Mouse (Mus musculus) MEL (cell line): ENCODE results near the gene Sos1. TPM values are rescaled to one million over a fixed set of nuclear protein-coding genes. Genes with fewer than 3 reads are reported as not detected.

ENCODE experiments used
- DNase-seq: peaks from one replicate; pipeline ENCODE4 v3.0.0; 2011; ENCODE audit warnings: low read depth, low spot score
- H3K27ac ChIP-seq: 2 replicates; pipeline ENCODE4 v1.5.1; 2012; ENCODE audit warnings: low read depth, mild to moderate bottlenecking, control low read depth, low read length, moderate library complexity; ENCODE audit not compliant: control insufficient read depth
- H3K27me3 ChIP-seq, 2 experiments: fragments of 150-350 bp in 1 of 2; sonication (generic) in 1 of 2; 2 replicates each; pipeline ENCODE4 v1.6.1; 2012; ENCODE audit warnings: low read length in 2 of 2, mild to moderate bottlenecking in 2 of 2, improper control_type of control experiment in 1 of 2, moderate library complexity in 1 of 2; ENCODE audit not compliant: insufficient read depth in 2 of 2, control insufficient read depth in 1 of 2
- H3K36me3 ChIP-seq, 2 experiments: 2 replicates each; pipeline ENCODE4 v1.6.1; 2012 to 2014; ENCODE audit warnings: low read length in 2 of 2, improper control_type of control experiment in 1 of 2, inconsistent platforms in 1 of 2, mild to moderate bottlenecking in 1 of 2; ENCODE audit not compliant: insufficient read depth in 2 of 2, control insufficient read depth in 1 of 2
- H3K4me1 ChIP-seq, 2 experiments: fragments of 150-350 bp in 1 of 2; sonication (generic) in 1 of 2; 2 replicates each; pipeline ENCODE4 v1.6.1; 2012; ENCODE audit warnings: low read length in 2 of 2, improper control_type of control experiment in 1 of 2, mild to moderate bottlenecking in 1 of 2; ENCODE audit not compliant: insufficient read depth in 2 of 2, control insufficient read depth in 1 of 2
- H3K4me3 ChIP-seq, 2 experiments: fragments of 150-350 bp in 1 of 2; sonication (generic) in 1 of 2; 2 replicates each; pipeline ENCODE4 v1.5.1; 2012; ENCODE audit warnings: low read depth in 2 of 2, low read length in 2 of 2, mild to moderate bottlenecking in 2 of 2, moderate library complexity in 2 of 2, control low read depth in 1 of 2, improper control_type of control experiment in 1 of 2; ENCODE audit not compliant: control insufficient read depth in 1 of 2, insufficient read depth in 1 of 2
- H3K79me2 ChIP-seq: 2 replicates; pipeline ENCODE4 v1.6.1; 2012; ENCODE audit warnings: mild to moderate bottlenecking, low read length, moderate library complexity; ENCODE audit not compliant: control insufficient read depth, poor library complexity, insufficient read depth
- H3K9ac ChIP-seq: 2 replicates; pipeline ENCODE4 v1.6.1; 2012; ENCODE audit warnings: low read depth, mild to moderate bottlenecking, control low read depth, low read length, moderate library complexity; ENCODE audit not compliant: control insufficient read depth, poor library complexity, severe bottlenecking
- H3K9me3 ChIP-seq: fragments of 150-350 bp; sonication (generic); replicated peaks from 2 replicates; pipeline ENCODE4 v1.6.1; 2012; ENCODE audit warnings: mild to moderate bottlenecking, low read length, improper control_type of control experiment, moderate library complexity; ENCODE audit not compliant: insufficient read depth
- BHLHE40 ChIP-seq: IDR thresholded peaks from 2 replicates; pipeline ENCODE4 v1.6.1; 2012; ENCODE audit warnings: low read depth, mild to moderate bottlenecking, inconsistent platforms, low read length, improper control_type of control experiment, borderline replicate concordance
- CHD1 ChIP-seq: IDR thresholded peaks from 2 replicates; pipeline ENCODE4 v1.6.1; 2012; ENCODE audit warnings: low read depth, mild to moderate bottlenecking, inconsistent platforms, low read length, improper control_type of control experiment
- CHD2 ChIP-seq: IDR thresholded peaks from 2 replicates; pipeline ENCODE4 v1.6.1; 2011; ENCODE audit warnings: low read length, improper control_type of control experiment
- CTCF ChIP-seq, 3 experiments: IDR thresholded peaks in 2 of 3; conservative IDR thresholded peaks in 1 of 3; 2 replicates each; pipeline ENCODE4 v1.5.1; 2011 to 2012; ENCODE audit warnings: low read length in 3 of 3, low read depth in 2 of 3, mild to moderate bottlenecking in 2 of 3, improper control_type of control experiment in 1 of 3, inconsistent platforms in 1 of 3, mixed read lengths in 1 of 3, moderate library complexity in 1 of 3; ENCODE audit not compliant: control insufficient read depth in 1 of 3, insufficient read depth in 1 of 3, poor library complexity in 1 of 3, severe bottlenecking in 1 of 3
- E2F4 ChIP-seq: IDR thresholded peaks from 2 replicates; pipeline ENCODE4 v1.6.1; 2011; ENCODE audit warnings: low read depth, low read length, improper control_type of control experiment, borderline replicate concordance
- ELF1 ChIP-seq: IDR thresholded peaks from 2 replicates; pipeline ENCODE4 v1.6.1; 2014; ENCODE audit warnings: low read depth, mild to moderate bottlenecking, inconsistent platforms, low read length, improper control_type of control experiment, moderate library complexity
- EP300 ChIP-seq, 2 experiments: IDR thresholded peaks; 2 replicates each; pipeline ENCODE4 v1.6.1; 2011; ENCODE audit warnings: improper control_type of control experiment in 2 of 2, low read length in 2 of 2, low read depth in 1 of 2, mild to moderate bottlenecking in 1 of 2
- ETS1 ChIP-seq: IDR thresholded peaks from 2 replicates; pipeline ENCODE4 v1.6.1; 2012; ENCODE audit warnings: low read depth, mild to moderate bottlenecking, inconsistent platforms, low read length, improper control_type of control experiment, moderate library complexity
- GABPA ChIP-seq: IDR thresholded peaks from 2 replicates; pipeline ENCODE4 v1.6.1; 2012; ENCODE audit warnings: low read depth, mild to moderate bottlenecking, inconsistent platforms, low read length, improper control_type of control experiment, moderate library complexity
- GATA1 ChIP-seq: IDR thresholded peaks from 2 replicates; pipeline ENCODE4 v1.6.1; 2011; ENCODE audit warnings: low read depth, low read length, improper control_type of control experiment
- HCFC1 ChIP-seq: IDR thresholded peaks from 2 replicates; pipeline ENCODE4 v1.6.1; 2012; ENCODE audit warnings: low read depth, mild to moderate bottlenecking, inconsistent platforms, low read length, improper control_type of control experiment, moderate library complexity
- JUND ChIP-seq: IDR thresholded peaks from 2 replicates; pipeline ENCODE4 v1.6.1; 2011; ENCODE audit warnings: low read depth, mild to moderate bottlenecking, improper control_type of control experiment, low read length
- KAT2A ChIP-seq: conservative IDR thresholded peaks from 2 replicates; pipeline ENCODE4 v1.6.1; 2012; ENCODE audit warnings: low read depth, low read length, improper control_type of control experiment, inconsistent platforms
- MAX ChIP-seq: IDR thresholded peaks from 2 replicates; pipeline ENCODE4 v1.6.1; 2011; ENCODE audit warnings: low read length, improper control_type of control experiment
- MAZ ChIP-seq: IDR thresholded peaks from 2 replicates; pipeline ENCODE4 v1.6.1; 2012; ENCODE audit warnings: low read depth, mild to moderate bottlenecking, inconsistent platforms, low read length, improper control_type of control experiment
- MEF2A ChIP-seq: IDR thresholded peaks from 2 replicates; pipeline ENCODE4 v1.6.1; 2014; ENCODE audit warnings: low read depth, mild to moderate bottlenecking, inconsistent platforms, low read length, improper control_type of control experiment; ENCODE audit not compliant: poor library complexity, insufficient replicate concordance, severe bottlenecking; ENCODE audit errors: extremely low read depth
- MXI1 ChIP-seq: IDR thresholded peaks from 2 replicates; pipeline ENCODE4 v1.6.1; 2011; ENCODE audit warnings: mild to moderate bottlenecking, low read depth, low read length, improper control_type of control experiment
- MYC ChIP-seq: IDR thresholded peaks from 2 replicates; pipeline ENCODE4 v1.6.1; 2011; ENCODE audit warnings: low read depth, mild to moderate bottlenecking, low read length, improper control_type of control experiment, moderate library complexity
- NELFE ChIP-seq: IDR thresholded peaks from 2 replicates; pipeline ENCODE4 v1.6.1; 2011; ENCODE audit warnings: low read depth, low read length, improper control_type of control experiment
- NRF1 ChIP-seq: IDR thresholded peaks from 2 replicates; pipeline ENCODE4 v1.6.1; 2014; ENCODE audit warnings: low read depth, mild to moderate bottlenecking, inconsistent platforms, low read length, improper control_type of control experiment, moderate library complexity; ENCODE audit not compliant: poor library complexity, insufficient read depth, severe bottlenecking
- POLR2A ChIP-seq, 2 experiments: IDR thresholded peaks; 2 replicates each; pipeline ENCODE4 v1.6.1; 2011 to 2012; ENCODE audit warnings: low read length in 2 of 2, mild to moderate bottlenecking in 2 of 2, control low read depth in 1 of 2, improper control_type of control experiment in 1 of 2, low read depth in 1 of 2, moderate library complexity in 1 of 2; ENCODE audit not compliant: control insufficient read depth in 1 of 2, insufficient read depth in 1 of 2, poor library complexity in 1 of 2
- POLR2AphosphoS2 ChIP-seq: IDR thresholded peaks from 2 replicates; pipeline ENCODE4 v1.6.1; 2011; ENCODE audit warnings: low read length, improper control_type of control experiment
- POLR2AphosphoS5 ChIP-seq: IDR thresholded peaks from 2 replicates; pipeline ENCODE4 v1.6.1; 2012; ENCODE audit warnings: low read depth, borderline replicate concordance, mild to moderate bottlenecking, inconsistent platforms, low read length, moderate library complexity, mixed read lengths
- RAD21 ChIP-seq: IDR thresholded peaks from 2 replicates; pipeline ENCODE4 v1.6.1; 2011; ENCODE audit warnings: mild to moderate bottlenecking, low read depth, low read length, improper control_type of control experiment
- SIN3A ChIP-seq: IDR thresholded peaks from 2 replicates; pipeline ENCODE4 v1.6.1; 2012; ENCODE audit warnings: low read length, improper control_type of control experiment, inconsistent platforms
- SMC3 ChIP-seq: IDR thresholded peaks from 2 replicates; pipeline ENCODE4 v1.6.1; 2011; ENCODE audit warnings: low read depth, low read length, improper control_type of control experiment
- TAL1 ChIP-seq: IDR thresholded peaks from 2 replicates; pipeline ENCODE4 v1.6.1; 2012; ENCODE audit warnings: mild to moderate bottlenecking, inconsistent platforms, low read length, moderate library complexity, mixed read lengths
- TBP ChIP-seq: IDR thresholded peaks from 2 replicates; pipeline ENCODE4 v1.8.0; 2011; ENCODE audit warnings: low read depth, low read length, improper control_type of control experiment
- TCF12 ChIP-seq: IDR thresholded peaks from 2 replicates; pipeline ENCODE4 v1.6.1; 2014; ENCODE audit warnings: low read depth, mild to moderate bottlenecking, inconsistent platforms, low read length, improper control_type of control experiment, moderate library complexity
- UBTF ChIP-seq: IDR thresholded peaks from 2 replicates; pipeline ENCODE4 v1.6.1; 2012; ENCODE audit warnings: low read depth, mild to moderate bottlenecking, inconsistent platforms, low read length, improper control_type of control experiment, moderate library complexity, borderline replicate concordance; ENCODE audit not compliant: insufficient read depth
- USF2 ChIP-seq, 2 experiments: IDR thresholded peaks; 2 replicates each; pipeline ENCODE4 v1.6.1; 2011 to 2012; ENCODE audit warnings: improper control_type of control experiment in 2 of 2, low read length in 2 of 2, borderline replicate concordance in 1 of 2, inconsistent platforms in 1 of 2, low read depth in 1 of 2, mild to moderate bottlenecking in 1 of 2; ENCODE audit not compliant: insufficient read depth in 1 of 2
- ZC3H11A ChIP-seq: IDR thresholded peaks from 2 replicates; pipeline ENCODE4 v1.6.1; 2012; ENCODE audit warnings: low read depth, mild to moderate bottlenecking, inconsistent platforms, low read length, improper control_type of control experiment
- ZKSCAN1 ChIP-seq: IDR thresholded peaks from 2 replicates; pipeline ENCODE4 v1.6.1; 2012; ENCODE audit warnings: low read depth, mild to moderate bottlenecking, inconsistent platforms, low read length, improper control_type of control experiment, moderate library complexity
- ZMIZ1 ChIP-seq: IDR thresholded peaks from 2 replicates; pipeline ENCODE4 v1.6.1; 2012; ENCODE audit warnings: low read depth, mild to moderate bottlenecking, inconsistent platforms, low read length, improper control_type of control experiment, moderate library complexity
- polyA plus RNA-seq, 2 experiments: library from polyadenylated mRNA; stranded (reverse) in 1 of 2; unstranded in 1 of 2; fragments of >175 nt in 1 of 2; fragments of >200 nt in 1 of 2; gene quantifications; 2 replicates each; pipeline versions ENCODE4 v1.2.1 to v1.2.4; 2012; ENCODE audit warnings: low replicate concordance in 2 of 2, low read depth in 1 of 2; ENCODE audit not compliant: insufficient read length in 2 of 2, insufficient read depth in 1 of 2, missing spikeins in 1 of 2
- total RNA-seq: library from RNA; depleted of rRNA; stranded (reverse); fragments of 300-350 nt; gene quantifications from 2 replicates; pipeline ENCODE4 v1.2.3, GENCODE M21; 2012; rRNA removed

The Sos1 gene
- total RNA-seq: 4.6 and 6.7 TPM in 2 replicates
- 10 to 100 TPM; 12.1 to 20.3 TPM for polyA plus RNA-seq

DNA sequence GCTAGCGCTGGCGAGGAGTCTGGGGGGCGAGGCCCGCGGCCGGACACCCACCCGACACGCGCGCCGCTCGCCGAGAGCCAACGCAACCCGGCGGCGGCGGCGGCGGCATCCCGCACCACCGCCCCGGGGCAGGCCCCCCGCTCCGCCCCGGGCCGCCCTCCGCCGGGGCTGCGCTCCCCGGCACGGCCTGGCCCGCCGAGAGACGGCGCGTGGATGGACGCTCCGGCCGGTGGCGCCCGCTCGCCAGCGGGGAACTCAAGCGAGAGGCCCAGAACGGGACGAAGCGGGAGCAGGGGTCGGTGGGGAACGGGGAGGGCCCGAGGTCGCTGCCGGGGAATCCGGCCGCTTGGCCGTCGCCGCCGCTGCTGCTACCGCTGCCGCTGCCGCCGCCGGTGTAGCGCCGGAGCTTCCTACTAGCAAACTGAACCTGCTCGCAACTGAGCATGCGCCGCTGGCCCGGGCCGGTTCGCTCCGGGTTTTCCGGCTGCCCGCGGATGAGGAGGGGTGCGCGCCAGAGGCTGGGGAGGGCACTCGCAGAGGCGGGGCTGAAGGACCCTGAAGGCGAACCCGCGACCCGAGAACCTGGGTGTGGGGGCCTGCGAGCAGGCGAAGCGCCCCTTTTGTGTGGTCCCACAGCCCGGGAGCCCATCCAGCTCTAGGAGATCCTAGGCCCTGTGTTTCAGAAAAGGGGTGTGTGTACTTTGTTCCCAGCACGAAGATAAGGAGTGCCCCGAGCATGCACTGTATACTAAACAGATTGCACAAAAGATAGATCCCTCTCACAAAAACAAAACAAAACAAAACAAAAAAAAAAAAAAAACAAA, at the start of gene Sos1:
Sos1 (minus strand) TSS at position 423 of the 824 bp plus-strand sequence.
- Histone ChIP-seq H3K4me3 (peak within 1 kb of the TSS; percentile 92 to 95), H3K27ac (peak within 1 kb of the TSS; percentile 86), H3K27me3 (no peaks in the 10 kb centered on the region), H3K79me2 (peaks cover 43% of the 10 kb centered on the region), H3K9me3 (no peaks in the 10 kb centered on the region), H3K9ac (peak within 1 kb of the TSS; percentile 96), H3K4me1 (peaks cover 14 to 35% of the 10 kb centered on the region in 2 experiments), H3K36me3 (peaks cover 0 to 41% of the 10 kb centered on the region in 2 experiments; a peak in 2 of 4 replicates)
- DNase-seq: peak; percentile 96
- TF ChIP-seq ETS1 (peak; percentile 31; the same call in 1 of the 2 replicates), CHD2 (no peak), RAD21 (no peak), TAL1 (no peak), POLR2AphosphoS2 (peak; percentile 80), BHLHE40 (no peak), ZC3H11A (no peak), JUND (no peak), MEF2A (no peak), POLR2AphosphoS5 (no peak), MYC (0 out of 2 replicates have a peak, but pooled peaks have one; percentile 7), ZMIZ1 (peak; percentile 72; the same call in 1 of the 2 replicates), TBP (peak; percentile 71; the same call in 1 of the 2 replicates), GATA1 (peak; percentile 69), UBTF (peak; percentile 97), ZKSCAN1 (no peak), NELFE (peak; percentile 88), HCFC1 (peak; percentile 84), NRF1 (peak; percentile 87), EP300 (IDR thresholded peaks at IDR 0.05; ENCODE audit: low read depth in 1 of 2, low read length in 2 of 2) (no peak), SMC3 (no peak), GABPA (no peak), POLR2A (IDR thresholded peaks at IDR 0.05; ENCODE audit: control insufficient read depth in 1 of 2, insufficient read depth in 1 of 2, low read depth in 1 of 2, low read length in 2 of 2, poor library complexity in 1 of 2) (peak; percentile 81 to 86; a peak in 3 of 4 replicates), MXI1 (peak; percentile 74), ELF1 (peak; percentile 66), TCF12 (peak; percentile 87), MAZ (peak; percentile 98), CTCF (IDR thresholded peaks at IDR 0.05 in 2 of 3, conservative IDR thresholded peaks at IDR 0.05 in 1 of 3; ENCODE audit: control insufficient read depth in 1 of 3, insufficient read depth in 1 of 3, low read depth in 2 of 3, low read length in 3 of 3, poor library complexity in 1 of 3, severe bottlenecking in 1 of 3) (peak in 1 of 3 experiments; percentile 2; a peak in 1 of 6 replicates), USF2 (IDR thresholded peaks at IDR 0.05; ENCODE audit: borderline replicate concordance in 1 of 2, insufficient read depth in 1 of 2, low read depth in 1 of 2, low read length in 2 of 2) (no peak), E2F4 (no peak), MAX (peak; percentile 67), CHD1 (peak; percentile 94; the same call in 1 of the 2 replicates), SIN3A (peak; percentile 88), KAT2A (no peak; the same call in 1 of the 2 replicates)
